Mouse (Mus musculus): Measurements from ENCODE around the gene Thumpd3. TPM values are rescaled to one million over a fixed set of nuclear protein-coding genes. Genes with fewer than 3 reads are reported as not detected.

Thumpd3 gene
- total RNA-seq, 2 experiments from 2014 or later = 51.5 to 52.4 TPM

- no peak for ATAC-seq (replicated peaks; ENCODE audit: poor library complexity, severe bottlenecking)
Measured at GRCm38 (mm10) chr6:113036463-113037175, 9.4 kb upstream of the Thumpd3 start.

GRCm38 (mm10) chr6:113037946-113038734 lies 7.9 kb upstream of the Thumpd3 start:
- ATAC-seq (replicated peaks; ENCODE audit: poor library complexity, severe bottlenecking) = peak; percentile 90

DNA sequence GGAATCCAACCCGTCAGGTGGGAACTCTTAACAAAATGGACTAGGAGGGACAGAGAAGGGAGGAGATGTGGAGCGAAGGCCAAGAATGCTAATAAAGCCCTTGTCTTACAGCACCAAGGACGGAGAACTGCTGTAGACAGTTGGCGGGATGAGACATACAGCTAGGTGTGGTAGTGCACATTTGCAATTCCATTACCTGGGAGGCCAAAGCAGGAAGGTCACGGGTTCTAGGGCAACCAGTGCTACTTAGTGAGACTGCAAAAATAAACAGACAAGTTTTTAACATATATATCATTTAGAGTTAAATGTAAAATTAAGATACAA lies 7.3 kb upstream of the Thumpd3 start:
- ATAC-seq (replicated peaks; ENCODE audit: poor library complexity, severe bottlenecking) = no peak

DNA sequence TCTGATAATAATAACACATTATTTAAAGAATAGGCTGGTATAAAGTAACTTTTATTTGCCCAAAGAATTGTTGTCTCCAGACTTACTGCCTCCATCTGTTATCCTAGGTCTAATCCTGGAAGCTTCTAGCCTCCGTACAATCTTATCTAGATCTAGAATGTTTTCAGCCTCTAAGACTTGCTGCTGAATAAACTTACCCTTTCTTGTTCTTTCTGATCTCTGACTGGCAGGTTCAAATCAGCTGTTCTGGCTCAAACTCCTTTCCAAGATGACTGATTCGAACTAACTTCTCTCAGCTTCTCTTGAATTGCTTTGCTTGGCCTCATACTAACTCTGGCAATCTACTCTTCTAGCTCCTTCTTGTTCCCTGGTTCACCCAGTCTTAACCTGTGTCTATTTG lies 5.7 kb upstream of the Thumpd3 start:
- no peak for ATAC-seq (replicated peaks; ENCODE audit: poor library complexity, severe bottlenecking)

GRCm38 (mm10) chr6:113041215-113041990 lies 4.6 kb upstream of the Thumpd3 start:
- no peak for ATAC-seq (replicated peaks; ENCODE audit: poor library complexity, severe bottlenecking)

DNA sequence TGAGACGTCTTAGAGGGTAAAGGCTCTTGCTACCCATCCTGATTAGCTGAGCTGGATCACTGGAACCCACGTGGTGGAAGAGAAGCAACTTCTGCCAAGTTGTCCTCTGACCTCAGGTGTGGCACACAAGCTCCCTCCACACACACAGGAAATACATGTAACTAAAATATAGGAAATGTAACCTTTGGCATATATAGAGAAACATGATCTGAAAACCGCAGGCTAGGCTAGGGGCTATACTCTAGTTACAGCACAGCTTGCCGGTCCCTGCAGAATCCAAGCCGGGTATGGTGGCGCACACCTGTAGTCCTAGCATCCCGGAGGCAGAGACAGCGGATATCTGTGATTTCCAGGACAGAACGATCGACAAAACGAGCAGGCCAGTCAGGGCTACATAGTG lies 450 bp upstream of the Thumpd3 start:
- peak; percentile 15 for ATAC-seq (replicated peaks; ENCODE audit: poor library complexity, severe bottlenecking)

GRCm38 (mm10) chr6:113047016-113047746 lies 1.2 kb downstream of the Thumpd3 start:
- peak; percentile 16; the same call in 1 of the 2 replicates for ATAC-seq (replicated peaks; ENCODE audit: poor library complexity, severe bottlenecking)

DNA sequence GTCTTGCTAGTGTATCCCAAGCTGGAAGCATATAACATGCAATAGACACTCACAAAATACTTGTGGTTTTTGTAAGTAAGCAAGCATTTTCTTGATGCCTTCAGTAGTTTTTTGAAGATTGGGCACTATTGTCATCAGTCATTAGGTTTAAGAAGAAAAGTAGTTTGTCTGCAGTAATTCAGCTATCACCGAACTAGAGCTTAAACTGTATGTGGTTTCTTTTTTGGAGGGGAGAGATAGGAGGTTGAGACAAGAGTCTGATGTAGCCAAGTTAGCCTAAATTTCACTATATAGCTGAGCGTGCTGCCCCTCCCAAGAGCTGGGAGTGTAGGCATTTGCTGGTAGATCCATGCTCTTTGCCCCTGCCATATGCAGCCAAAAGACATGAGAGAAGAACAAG lies 2.3 kb downstream of the Thumpd3 start:
- ATAC-seq (replicated peaks; ENCODE audit: poor library complexity, severe bottlenecking) = no peak

- ATAC-seq (replicated peaks; ENCODE audit: poor library complexity, severe bottlenecking) = no peak
Measured at GRCm38 (mm10) chr6:113049159-113049558, 3.1 kb downstream of the Thumpd3 start.

DNA sequence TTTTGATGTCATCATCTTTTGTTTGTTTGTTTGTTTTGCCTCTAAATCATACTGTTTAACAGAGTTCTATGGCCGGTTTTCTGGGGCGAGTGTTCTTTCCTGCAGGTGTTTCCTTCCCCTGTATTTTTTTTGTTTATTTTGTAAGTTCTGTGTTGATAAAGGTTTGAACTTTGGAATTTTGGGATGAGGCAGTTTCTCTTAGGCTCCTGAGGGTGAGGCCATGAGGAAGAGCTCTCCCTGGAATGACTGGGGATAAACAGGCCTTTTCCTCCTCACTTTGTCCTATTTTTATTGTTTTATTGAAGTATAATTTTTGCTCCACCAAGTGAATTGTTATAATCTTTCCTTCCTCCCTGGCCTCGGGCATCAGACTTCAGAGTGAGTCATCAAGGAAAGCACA lies 6.9 kb downstream of the Thumpd3 start:
- ATAC-seq (replicated peaks; ENCODE audit: poor library complexity, severe bottlenecking) = no peak

DNA sequence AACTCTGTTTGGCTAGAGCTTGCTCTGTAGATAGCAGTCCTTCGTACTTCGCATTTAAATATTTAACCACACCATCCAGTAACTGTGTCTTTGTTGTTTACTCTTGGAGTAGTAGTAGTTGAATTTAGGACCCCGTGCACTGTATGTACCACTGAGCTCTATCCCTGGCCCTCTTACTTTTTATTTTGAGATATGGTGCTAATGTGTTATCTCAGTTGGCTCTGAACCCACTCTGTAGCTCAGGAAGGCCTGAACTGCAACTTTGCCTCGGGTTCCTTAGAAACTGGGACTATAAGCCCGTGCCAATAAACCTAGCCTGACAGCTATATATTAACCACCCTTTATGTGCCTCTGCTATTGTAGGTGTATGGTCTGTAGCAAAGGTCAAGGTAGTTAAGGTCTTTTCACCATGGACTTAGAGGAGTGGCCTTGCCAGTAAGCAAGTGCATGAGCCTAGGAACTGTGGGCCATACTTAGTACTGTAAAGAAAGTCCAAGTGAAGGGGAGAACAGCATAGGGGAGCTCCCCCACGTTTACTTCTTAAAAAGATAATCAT lies 8.6 kb downstream of the Thumpd3 start:
- no peak for ATAC-seq (replicated peaks; ENCODE audit: poor library complexity, severe bottlenecking)

- ATAC-seq (replicated peaks; ENCODE audit: poor library complexity, severe bottlenecking) = peak; percentile 63
Measured at GRCm38 (mm10) chr6:113060892-113061563, 15.0 kb downstream of the Thumpd3 start.

DNA sequence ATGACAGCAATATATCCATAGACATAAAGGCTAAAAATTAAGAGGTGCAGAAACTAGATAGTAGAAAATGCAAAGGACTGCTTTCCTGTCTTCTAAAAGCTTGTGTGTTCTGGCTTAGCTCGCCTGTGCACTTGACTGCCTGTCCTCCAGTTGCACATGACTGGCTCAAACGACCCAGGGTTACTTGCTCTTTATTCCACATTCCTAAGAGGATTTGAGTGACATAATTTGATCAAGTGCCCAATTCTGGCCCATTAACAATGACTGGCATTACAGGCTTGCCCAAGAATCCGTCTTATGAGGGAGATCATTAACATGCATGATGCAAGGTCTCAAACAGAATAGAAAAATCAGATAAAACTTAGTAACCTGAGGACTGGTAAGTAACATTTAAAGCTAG lies 16.2 kb downstream of the Thumpd3 start:
- ATAC-seq (replicated peaks; ENCODE audit: poor library complexity, severe bottlenecking) = no peak

- no peak for ATAC-seq (replicated peaks; ENCODE audit: poor library complexity, severe bottlenecking)
Measured at GRCm38 (mm10) chr6:113063363-113063762, 17.3 kb downstream of the Thumpd3 start.

DNA sequence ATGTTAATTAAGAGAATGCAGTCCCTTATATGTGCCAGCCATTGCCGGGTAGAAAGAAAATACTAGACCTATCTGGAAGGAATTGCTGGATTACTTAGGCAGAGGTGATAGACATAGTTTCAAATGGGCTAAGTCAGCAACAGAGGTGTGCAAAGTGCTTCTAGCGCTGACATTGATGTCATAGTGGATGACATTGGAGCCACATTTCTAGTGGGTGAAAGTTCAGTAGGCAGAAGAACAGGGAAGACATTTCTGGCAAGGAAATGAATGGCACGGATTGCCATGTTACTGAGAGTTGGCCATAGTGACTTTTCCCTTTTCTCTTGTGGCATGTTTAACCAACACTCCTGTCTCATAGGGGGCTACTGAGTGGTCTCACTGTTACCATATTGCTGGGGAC lies 19.2 kb downstream of the Thumpd3 start:
- no peak for ATAC-seq (replicated peaks; ENCODE audit: poor library complexity, severe bottlenecking)

DNA sequence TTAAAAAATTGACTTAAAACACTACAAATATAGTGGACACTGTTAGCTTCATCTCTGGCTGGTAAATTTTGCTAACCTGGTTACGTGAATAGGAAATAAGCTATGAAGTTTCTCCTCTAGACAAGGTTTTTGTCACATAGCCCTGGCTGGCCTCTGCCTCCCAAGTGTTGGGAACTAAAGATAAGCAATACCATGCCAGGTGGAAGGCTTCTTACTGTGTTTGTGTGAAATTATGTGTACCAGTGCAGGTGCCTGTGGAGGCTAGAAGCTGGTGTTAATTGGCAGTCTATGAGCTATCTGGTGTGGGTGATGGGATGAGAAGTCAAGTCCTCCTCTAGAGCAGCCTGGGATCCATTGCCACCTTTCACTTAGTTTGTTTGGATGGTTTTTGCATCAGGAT lies 23.1 kb downstream of the Thumpd3 start:
- ATAC-seq (replicated peaks; ENCODE audit: poor library complexity, severe bottlenecking) = no peak

DNA sequence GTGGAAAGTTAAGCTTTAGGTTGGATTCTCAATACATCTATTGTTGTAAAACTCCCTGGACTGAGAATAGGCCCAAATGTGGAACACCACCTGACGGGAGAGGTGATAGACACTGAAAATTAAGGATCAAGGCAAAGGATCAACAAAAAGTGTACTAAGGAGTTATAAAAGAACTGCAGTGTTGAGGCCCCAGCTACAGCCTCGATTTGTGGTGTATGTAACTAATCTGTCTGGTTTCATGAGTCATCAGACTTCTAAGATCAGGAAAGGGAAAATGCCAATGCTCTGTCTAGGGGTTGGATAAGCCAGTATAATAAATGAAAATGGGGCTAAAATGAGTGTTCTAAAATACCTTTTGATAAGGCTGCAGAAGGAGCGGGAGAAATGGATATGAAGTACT lies 29.2 kb downstream of the Thumpd3 start:
- no peak for ATAC-seq (replicated peaks; ENCODE audit: poor library complexity, severe bottlenecking)

GRCm38 (mm10) chr6:113076012-113076685 lies 30.1 kb downstream of the Thumpd3 start:
- peak; percentile 48 for ATAC-seq (replicated peaks; ENCODE audit: poor library complexity, severe bottlenecking)
